Mouse (Mus musculus): ENCODE measurements around the gene Gm10100. TPM values are rescaled to one million over a fixed set of nuclear protein-coding genes. Genes with fewer than 3 reads are reported as not detected.
"Not testable (repeated sequence)": the region's sequence is repeated elsewhere in the genome, so short reads cannot be mapped to it uniquely, and the experiment has no call there.

Gm10100 gene
- not detected for total RNA-seq (2021)

DNA sequence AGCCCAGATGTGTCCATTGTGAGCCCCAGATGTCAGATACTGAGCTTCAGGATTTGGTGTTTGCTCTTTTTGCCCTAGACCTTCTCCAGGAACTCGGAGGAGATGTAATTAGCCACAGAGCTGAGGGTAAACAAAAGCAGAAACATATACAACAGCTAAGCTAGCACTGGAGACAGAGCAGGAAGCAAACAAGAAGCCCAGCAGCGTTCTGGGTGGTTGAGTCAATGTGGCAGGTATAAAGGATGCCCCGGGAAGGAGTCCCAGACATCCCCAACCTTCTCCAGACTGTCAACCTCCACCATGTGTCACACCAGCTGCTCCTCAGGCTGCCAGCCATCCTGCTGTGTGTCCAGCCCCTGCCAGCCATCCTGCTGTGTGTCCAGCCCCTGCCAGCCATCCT is at the start of gene Gm10100:
Gene Gm10100 (plus strand): TSS at position 301 of the 400 bp plus-strand sequence.
- intact Hi-C loops (cut with DNase I): loop anchor here (2.0 to 5.0 kb wide), 3 partner anchors 91 to 155 kb away; no protein-coding TSS in a partner anchor

DNA sequence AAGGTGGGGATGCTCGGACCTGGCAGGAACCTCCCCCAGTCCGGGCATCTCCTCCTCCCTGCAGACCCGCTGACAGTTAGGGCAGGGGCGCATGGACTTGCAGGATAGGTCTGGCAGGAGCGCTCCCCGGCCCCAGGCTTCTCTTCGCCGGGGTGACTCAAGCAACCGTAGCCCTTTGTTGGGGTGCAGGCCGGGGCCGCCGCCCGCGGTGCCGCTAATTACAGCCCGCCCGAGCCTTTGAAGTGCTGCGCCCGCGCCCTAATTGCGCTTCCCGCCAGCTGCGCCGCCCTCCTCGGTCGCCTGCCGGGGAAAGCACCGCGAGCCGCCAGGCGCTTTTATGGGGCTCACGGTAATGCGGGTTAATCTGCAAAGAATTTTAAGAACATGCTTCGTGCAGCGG is 48.7 kb upstream of the Gm10100 start:
- intact Hi-C loops (cut with DNase I): no loop called here
- DNase-seq (ENCODE audit: low spot score): no peak

More for the DNA sequence above, at the start of gene Gm10100:
- no peak for DNase-seq (ENCODE audit: low spot score)

DNA sequence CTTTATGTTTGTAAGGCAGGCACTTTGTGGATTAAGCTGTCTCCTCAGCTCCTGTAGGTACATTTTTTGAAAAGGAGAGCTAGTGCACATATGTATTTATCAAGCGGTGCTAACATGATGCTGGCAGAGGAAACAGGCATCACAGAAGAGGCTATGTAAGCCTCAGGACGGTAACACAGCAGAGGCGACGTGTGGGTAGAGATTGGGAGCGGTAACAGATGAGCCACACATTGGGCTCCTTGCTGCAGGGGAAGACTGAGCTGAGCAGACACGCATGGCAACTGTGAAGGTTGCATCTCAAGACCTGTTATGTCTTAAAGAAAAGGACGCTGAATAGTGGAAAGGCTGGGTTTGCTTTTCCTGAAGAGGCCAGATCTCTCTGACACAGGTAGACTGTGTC is 43.3 kb upstream of the Gm10100 start:
- intact Hi-C loops (cut with DNase I): no loop called here

DNA sequence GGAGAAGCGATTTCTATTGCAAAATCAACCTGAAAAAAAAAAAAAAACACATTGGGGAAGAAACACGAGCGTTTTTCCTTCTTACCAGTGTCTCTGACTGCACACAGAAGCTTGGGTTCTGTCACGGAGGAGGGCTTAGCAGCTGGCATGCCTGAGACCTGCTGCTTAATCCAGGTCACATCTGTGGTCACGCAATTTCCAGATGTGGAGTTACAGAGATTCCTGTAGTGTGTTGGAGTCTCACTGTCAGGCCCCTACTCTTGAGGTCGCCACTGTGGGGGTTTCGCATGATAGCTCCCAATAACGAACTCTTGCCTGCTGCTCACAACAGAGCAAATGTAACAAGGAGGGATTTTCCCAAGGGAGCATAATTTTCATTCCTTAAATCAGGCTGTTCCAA is 42.1 kb upstream of the Gm10100 start:
- intact Hi-C loops (cut with DNase I): no loop called here
- DNase-seq (ENCODE audit: low spot score): no peak

More for the DNA sequence above, 43.3 kb upstream of the Gm10100 start:
- DNase-seq (ENCODE audit: low spot score): no peak

DNA sequence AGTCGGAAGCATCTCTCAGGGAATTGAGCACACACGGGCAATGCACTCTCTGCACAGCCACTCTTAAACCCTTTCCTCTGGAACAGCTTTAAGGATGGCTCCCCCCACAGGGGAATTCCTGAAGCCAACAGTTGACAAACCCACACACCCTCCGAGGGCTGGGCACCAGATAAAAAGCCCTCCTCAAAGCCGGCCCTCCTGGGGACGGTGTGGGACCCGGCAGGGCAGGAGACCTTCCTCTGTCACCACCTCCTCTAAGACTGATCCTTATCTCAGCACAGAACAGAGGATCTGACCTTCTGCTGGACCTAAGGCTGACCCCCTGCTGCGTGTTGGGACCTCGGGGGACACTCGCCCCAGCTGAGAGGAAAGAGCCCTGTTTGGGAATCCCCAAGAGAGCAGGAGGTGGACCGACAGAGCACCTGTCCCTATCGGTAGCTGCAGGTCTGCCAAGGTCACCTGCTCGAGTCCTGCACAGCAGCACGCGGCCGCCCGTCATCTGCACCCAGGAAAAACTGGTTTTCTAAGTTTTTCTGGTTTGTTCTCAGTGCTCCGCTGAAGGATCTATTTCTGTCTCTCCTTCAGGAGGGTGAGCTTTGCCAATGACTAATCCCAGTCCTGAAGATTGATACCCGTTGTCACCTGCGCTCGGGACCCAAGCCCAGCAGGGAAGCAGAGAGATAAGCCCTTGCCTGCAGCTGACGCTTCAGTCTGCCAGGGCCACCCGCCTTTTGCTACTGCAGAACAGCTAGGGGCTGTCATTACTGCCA is 40.2 kb upstream of the Gm10100 start, which contains the start of gene Tspear:
Gene Tspear (plus strand): TSS at position 675 of the 770 bp plus-strand sequence.
- DNase-seq (ENCODE audit: low spot score): no peak
- intact Hi-C loops (cut with DNase I): no loop called here

DNA sequence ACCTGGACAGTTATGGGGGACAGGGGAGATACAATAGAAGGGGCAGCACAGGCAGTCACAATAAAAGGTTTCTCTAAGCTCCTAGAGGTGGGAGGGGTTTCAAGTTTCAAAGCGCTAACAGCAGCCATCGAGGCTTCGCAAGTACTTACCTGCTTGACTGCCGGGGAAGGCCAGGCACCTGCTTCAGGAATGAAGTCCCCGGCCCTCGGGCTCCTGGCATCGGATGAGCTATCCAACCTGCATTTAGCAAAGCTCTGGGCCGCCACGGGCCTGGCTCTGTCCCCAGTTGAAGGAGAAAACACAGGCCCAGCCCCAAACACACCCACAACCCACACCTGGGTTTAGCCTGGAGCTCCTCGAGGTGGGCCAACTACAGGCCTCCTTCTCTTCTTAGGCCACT is 39.3 kb upstream of the Gm10100 start:
- DNase-seq (ENCODE audit: low spot score): no peak
- intact Hi-C loops (cut with DNase I): no loop called here

DNA sequence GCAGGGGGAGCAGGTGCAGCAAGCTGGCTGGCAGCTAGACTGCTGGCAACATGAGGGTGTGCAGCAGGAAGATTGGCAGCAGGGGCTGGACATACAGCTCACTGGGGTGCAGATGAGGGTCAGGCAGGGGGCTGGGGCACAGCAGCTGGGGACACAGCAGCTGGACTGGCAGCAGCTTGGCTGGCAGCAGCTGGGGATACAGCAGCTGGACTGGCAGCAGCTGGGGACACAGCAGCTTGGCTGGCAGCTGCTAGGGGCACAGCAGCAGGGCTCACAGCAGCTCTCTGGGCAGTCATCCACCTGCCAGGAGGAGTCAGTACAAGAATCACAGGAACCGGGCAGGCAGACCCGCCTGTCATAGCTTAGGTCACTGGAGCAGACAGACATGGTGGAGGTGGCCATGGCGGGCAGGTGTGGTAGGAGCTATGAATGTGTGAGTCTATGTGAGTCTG is 35.9 kb upstream of the Gm10100 start, which contains the start of gene Gm19402:
Gene Gm19402 (minus strand): TSS at position 402 of the 452 bp plus-strand sequence.
- DNase-seq (ENCODE audit: low spot score); intact Hi-C loops (cut with DNase I): not testable (repeated sequence)

DNA sequence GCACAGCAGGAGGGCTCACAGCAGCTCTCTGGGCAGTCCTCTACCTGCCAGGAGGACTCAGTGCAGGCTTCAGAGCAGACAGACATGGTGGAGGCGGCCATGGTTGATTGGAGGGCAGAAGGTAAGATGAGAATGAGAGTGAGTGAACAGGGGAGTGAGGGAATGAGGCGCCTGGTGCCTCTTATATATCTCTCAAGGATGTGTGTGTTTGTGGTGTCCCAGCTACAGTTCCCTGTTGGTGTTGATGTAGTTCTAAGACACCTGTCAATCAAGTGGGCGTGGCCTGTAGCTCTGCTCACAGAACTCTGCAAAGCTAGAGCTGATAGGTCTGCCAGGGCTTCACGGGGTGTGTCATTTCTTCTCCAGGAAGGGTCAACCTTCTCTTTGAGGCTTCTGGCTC is 29.2 kb upstream of the Gm10100 start, which contains the start of gene Gm9508:
Gene Gm9508 (minus strand): TSS at position 101 of the 400 bp plus-strand sequence.
- no peak for DNase-seq (ENCODE audit: low spot score)
- intact Hi-C loops (cut with DNase I): no loop called here

DNA sequence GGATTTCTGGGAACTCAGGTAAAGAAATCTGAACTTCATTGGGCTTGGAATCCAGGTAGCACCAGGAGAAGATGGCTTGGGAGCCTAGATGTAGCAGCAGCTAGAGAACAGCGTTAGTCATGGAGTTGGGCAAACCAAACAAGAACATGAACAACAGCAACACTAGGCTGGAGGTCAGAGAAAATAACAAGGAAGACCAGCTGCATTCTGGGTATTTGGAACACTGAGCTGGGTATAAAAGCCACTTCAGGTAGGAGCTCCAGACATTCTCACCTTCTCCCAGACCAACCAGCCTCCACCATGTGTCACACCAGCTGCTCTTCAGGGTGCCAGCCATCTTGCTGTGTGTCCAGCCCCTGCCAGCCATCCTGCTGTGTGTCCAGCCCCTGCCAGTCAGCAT is 20.0 kb upstream of the Gm10100 start, which contains the start of gene Gm10272:
Gene Gm10272 (plus strand): TSS at position 301 of the 400 bp plus-strand sequence.
- intact Hi-C loops (cut with DNase I): loop anchor here (5.0 kb wide), 1 partner anchor 171 kb away; no protein-coding TSS in a partner anchor
- DNase-seq (ENCODE audit: low spot score): no peak

DNA sequence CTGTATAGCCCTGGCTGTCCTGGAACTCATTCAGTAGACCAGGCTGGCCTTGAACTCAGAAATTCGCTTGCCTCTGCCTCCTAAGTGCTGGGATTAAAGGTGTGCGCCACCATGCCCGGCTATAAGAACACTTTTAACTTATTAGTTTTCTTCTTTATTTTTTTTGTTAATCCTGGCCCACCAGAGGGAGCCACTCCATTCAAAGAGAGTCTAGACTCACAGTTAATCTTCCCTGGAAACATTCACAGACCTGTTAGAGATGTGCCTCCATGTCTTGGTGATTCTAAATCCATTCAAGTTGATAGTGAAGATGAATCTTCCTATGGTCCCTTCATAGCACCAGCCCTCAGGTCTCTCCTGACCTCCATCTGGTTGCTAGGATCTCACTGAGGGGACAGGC is 16.5 kb upstream of the Gm10100 start:
- intact Hi-C loops (cut with DNase I): loop anchor here (5.0 kb wide), 1 partner anchor 167 kb away; no protein-coding TSS in a partner anchor
- DNase-seq (ENCODE audit: low spot score): no peak

DNA sequence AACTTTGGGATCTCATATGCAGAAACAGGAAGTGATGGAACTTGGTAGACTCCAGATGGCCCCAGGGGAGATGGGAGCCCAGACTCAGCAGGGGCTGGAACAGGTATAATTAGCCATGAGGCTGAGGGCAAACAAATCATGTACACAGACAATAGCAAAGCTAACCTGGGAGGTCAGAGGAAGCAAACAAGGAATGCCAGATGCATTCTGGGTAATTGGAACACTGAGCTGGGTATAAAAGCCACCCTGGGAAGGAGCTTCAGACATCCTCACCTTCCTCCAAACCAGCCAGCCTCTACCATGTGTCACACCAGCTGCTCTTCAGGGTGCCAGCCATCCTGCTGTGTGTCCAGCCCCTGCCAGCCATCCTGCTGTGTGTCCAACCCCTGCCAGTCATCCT is 15.1 kb upstream of the Gm10100 start, which contains the start of gene Gm10024:
Gene Gm10024 (plus strand): TSS at position 301 of the 400 bp plus-strand sequence.
- intact Hi-C loops (cut with DNase I); DNase-seq (ENCODE audit: low spot score): not testable (repeated sequence)

DNA sequence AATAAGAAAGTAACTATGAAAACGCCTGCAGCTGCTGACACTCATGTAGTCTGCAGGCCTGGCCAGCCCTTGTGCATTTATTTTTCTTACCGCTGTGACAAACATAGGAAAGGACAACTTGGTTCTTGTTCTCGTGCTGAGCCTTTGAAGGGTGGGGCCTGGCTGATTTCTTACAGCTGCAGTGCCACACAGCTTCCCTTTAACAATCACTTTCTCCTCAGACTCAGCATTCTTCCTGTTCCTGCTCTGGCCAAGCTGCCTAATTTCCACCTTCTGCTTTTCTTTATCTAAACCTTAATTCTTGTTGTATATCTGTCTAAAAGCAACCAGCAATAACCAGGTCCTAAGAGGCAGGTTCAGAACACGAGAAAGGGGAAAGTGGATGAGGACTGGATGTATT is 12.6 kb upstream of the Gm10100 start:
- intact Hi-C loops (cut with DNase I): no loop called here
- no peak for DNase-seq (ENCODE audit: low spot score)

DNA sequence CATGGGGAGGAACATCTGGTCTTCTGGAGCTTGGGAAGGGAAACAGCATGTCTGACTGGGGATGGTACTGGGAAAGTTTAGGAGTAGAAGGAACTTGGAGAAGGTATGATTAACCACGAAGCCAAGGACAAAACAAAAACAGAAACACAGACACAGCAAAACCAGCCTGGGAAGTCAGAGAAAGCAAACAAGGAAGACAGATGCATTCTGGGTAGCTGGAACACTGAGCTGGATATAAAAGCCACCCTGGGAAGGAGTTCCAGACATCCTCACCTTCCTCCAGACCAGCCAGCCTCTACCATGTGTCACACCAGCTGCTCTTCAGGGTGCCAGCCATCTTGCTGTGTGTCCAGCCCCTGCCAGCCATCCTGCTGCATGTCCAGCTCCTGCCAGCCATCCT is 10.8 kb upstream of the Gm10100 start, which contains the start of gene Gm10142:
Gene Gm10142 (plus strand): TSS at position 301 of the 400 bp plus-strand sequence.
- no peak for DNase-seq (ENCODE audit: low spot score)
- intact Hi-C loops (cut with DNase I): no loop called here

DNA sequence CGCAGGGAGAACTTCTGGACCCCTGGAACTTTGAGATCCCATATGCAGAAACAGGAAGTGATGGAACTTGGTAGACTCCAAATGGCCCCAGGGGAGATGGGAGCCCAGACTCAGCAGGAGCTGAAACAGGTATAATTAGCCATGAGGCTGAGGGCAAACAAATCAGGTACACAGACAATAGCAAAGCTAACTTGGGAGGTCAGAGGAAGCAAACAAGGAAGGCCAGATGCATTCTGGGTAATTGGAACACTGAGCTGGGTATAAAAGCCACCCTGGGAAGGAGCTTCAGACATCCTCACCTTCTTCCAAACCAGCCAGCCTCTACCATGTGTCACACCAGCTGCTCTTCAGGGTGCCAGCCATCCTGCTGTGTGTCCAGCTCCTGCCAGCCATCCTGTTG is 6.0 kb upstream of the Gm10100 start, which contains the start of gene Krtap12-1:
Gene Krtap12-1 (plus strand): TSS at position 301 of the 400 bp plus-strand sequence.
- intact Hi-C loops (cut with DNase I); DNase-seq (ENCODE audit: low spot score): not testable (repeated sequence)

DNA sequence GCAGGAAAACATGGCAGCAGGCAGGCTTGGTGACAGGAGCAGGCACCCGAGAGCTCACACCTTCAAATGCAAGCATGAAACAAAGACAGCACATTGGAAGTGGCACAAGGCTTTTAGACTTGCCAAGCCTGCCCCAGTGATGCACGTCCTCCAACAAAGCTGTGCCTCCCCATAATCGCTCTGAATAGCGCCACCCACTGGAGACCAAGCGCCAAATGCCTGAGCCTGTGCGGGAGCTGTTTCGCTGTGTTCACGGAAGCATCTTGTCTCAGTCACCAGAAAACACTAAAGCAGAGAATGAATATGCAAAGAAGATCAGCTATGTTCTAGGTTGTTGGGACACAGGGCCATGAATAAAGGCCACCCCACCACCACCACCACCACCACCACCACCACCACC is 1.4 kb upstream of the Gm10100 start:
- intact Hi-C loops (cut with DNase I): loop anchor here (5.0 kb wide), 2 partner anchors 92 to 98 kb away; no protein-coding TSS in a partner anchor
- no peak for DNase-seq (ENCODE audit: low spot score)

DNA sequence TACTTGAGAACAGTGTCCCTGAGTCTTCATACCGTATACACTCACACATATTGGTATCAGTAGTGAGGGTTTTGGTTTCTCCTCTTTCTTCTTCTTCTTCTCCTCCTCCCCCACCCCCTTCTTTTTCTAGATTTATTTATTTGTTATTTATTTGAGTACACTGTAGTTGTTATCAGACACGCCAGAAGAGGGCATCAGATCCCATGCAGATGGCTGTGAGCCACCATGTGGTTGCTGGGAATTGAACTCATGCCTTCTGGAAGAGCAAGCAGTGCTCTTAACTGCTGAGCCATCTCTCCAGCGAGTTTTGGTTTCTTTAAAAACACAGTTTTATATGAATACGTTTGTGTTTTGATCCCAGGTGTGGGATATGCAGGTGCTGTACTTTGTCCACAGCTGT is 2.0 kb downstream of the Gm10100 start:
- intact Hi-C loops (cut with DNase I): loop anchor here (5.0 kb wide), 2 partner anchors 89 to 101 kb away; no protein-coding TSS in a partner anchor
- no peak for DNase-seq (ENCODE audit: low spot score)

DNA sequence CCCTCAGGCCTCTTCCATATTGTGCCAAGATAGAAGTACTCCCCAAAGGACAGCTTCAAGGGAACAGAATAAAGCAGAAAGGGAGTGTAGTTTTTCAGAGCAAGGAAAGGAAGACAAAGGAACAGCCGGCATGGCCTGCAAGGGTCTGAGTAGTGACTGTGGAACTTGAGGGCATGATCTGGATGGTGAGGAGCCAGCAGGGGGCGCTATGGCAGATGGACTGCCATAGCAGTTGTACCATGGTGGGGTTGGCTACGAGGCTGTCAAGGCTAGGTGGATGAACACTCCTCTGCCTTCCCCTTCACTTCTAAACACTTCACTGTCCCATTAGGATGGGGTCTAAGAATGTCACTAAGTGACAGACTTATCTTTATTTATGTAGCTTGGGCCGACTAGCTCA is 3.0 kb downstream of the Gm10100 start:
- DNase-seq (ENCODE audit: low spot score): no peak
- intact Hi-C loops (cut with DNase I): loop anchor here (5.0 kb wide), 2 partner anchors 88 to 102 kb away; no protein-coding TSS in a partner anchor

DNA sequence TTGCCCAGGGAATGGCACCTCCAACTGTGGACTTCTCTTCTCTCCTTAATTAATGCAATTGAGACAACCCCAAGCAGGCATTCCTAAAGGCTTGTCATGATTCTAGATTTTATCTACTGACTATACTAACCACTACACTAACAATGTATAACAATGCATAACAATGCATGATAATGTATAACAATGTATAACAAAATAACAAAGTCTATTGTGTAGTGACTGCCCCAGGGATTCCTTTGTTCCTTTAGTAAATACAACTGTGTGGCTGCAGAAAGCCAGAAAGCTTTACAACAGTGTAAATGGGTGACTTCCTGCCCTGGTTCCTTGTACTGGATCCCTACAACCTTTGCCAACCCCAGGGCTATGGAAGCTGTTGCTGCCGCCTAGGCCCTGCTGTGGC is 9.6 kb downstream of the Gm10100 start:
- intact Hi-C loops (cut with DNase I): no loop called here
- DNase-seq (ENCODE audit: low spot score): no peak

DNA sequence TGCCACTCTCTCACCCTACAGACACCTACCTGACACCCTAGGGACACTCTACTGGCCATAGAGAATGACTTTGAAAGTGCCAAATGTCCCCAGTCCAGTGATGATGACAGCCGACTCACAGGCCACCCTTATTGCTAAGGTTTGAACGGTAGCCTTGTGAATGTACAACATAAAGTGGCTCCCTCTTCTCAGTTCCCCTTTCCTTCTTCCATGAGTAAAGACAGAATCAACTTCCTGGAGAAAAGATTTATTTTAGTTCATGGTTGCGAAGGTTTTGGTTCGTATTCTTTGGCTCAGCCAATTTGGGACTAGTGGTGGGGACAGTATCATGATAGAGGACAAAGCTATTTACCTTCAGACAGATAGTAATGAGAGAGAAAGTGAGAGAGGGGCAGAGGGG is 12.6 kb downstream of the Gm10100 start:
- DNase-seq (ENCODE audit: low spot score): no peak
- intact Hi-C loops (cut with DNase I): no loop called here

DNA sequence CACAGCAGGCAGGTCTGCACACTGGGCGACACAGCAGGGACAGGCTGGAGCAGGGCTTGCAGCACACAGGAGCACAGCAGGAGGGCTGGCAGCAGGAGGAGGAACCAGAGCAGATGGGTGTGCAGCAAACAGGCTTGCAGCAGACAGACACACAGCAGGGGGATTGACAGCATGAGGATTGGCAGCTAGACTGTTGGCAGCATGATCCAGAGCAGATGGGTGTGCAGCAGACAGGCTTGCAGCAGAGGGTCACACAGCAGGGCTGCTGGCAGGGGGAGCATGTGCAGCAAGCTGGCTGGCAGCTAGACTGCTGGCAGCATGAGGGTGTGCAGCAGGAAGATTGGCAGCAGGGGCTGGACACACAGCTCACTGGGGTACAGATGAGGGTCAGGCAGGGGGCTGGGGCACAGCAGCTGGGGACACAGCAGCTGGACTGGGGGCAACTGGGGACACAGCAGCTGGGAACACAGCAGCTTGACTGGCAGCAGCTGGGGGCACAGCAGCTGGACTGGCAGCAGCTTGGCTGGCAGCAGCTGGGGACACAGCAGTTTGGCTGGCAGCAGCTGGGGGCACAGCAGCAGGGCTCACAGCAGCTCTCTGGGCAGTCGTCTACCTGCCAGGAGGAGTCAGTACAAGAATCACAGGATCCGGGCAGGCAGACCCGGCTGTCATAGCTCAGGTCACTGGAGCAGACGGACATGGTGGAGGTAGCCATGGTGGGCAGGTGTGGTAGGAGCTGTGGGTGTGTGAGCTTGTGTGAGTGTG is 15.8 kb downstream of the Gm10100 start, which contains the start of gene Gm18596:
Gene Gm18596 (minus strand): TSS at position 715 of the 765 bp plus-strand sequence.
- DNase-seq (ENCODE audit: low spot score); intact Hi-C loops (cut with DNase I): not testable (repeated sequence)

Measured in heart, postnatal 25 days (tissue).